Mouse (Mus musculus) thymus, postnatal 25 days (tissue): ENCODE results near the gene Rabep2.
"Not testable (repeated sequence)": the region's sequence is repeated elsewhere in the genome, so short reads cannot be mapped to it uniquely, and the experiment has no call there.

Experiments used
- DNase-seq: peaks from one replicate; pipeline ENCODE4 v3.0.0; 2022

Gene Rabep2

GRCm38 (mm10) chr7:126464836-126465235, 36.3 kb downstream of the Rabep2 start:
- DNase-seq, result no peak

- no peak for DNase-seq
Observed at GRCm38 (mm10) chr7:126465246-126466030, 36.9 kb downstream of the Rabep2 start.

- DNase-seq, result no peak
Observed at GRCm38 (mm10) chr7:126466116-126466515, 37.6 kb downstream of the Rabep2 start.

GRCm38 (mm10) chr7:126466707-126467106, 38.1 kb downstream of the Rabep2 start:
- no peak for DNase-seq

GRCm38 (mm10) chr7:126467271-126467670, 38.7 kb downstream of the Rabep2 start:
- peak; percentile 63 for DNase-seq

GRCm38 (mm10) chr7:126467834-126468627, 39.5 kb downstream of the Rabep2 start:
- no peak for DNase-seq

GRCm38 (mm10) chr7:126470077-126470476, 41.5 kb downstream of the Rabep2 start:
- DNase-seq, result peak; percentile 54

GRCm38 (mm10) chr7:126471361-126471760, 42.8 kb downstream of the Rabep2 start:
- DNase-seq, result no peak

GRCm38 (mm10) chr7:126471853-126472252, 43.3 kb downstream of the Rabep2 start:
- peak; percentile 41 for DNase-seq

- DNase-seq, result peak; percentile 77
Observed at GRCm38 (mm10) chr7:126472306-126472705, 43.7 kb downstream of the Rabep2 start.

GRCm38 (mm10) chr7:126472713-126473112, 44.2 kb downstream of the Rabep2 start:
- DNase-seq, result no peak

- DNase-seq, result no peak
Observed at GRCm38 (mm10) chr7:126473470-126474086, 45.0 kb downstream of the Rabep2 start.

GRCm38 (mm10) chr7:126474486-126474955, 46.0 kb downstream of the Rabep2 start:
- DNase-seq, result peak; percentile 55

- peak; percentile 92 for DNase-seq
Observed at GRCm38 (mm10) chr7:126474993-126475581, 46.5 kb downstream of the Rabep2 start, which contains the start of gene Sh2b1. Gene Sh2b1 (minus strand): TSS chr7:126475424.

GRCm38 (mm10) chr7:126481699-126482098, 53.1 kb downstream of the Rabep2 start:
- DNase-seq, result no peak

- DNase-seq, result peak; percentile 48
Observed at GRCm38 (mm10) chr7:126482392-126482871, 53.9 kb downstream of the Rabep2 start.

GRCm38 (mm10) chr7:126487052-126487483, 58.5 kb downstream of the Rabep2 start, which contains the start of gene Tufm:
Gene Tufm (plus strand): TSS chr7:126487361.
- DNase-seq, result peak; percentile 93

- DNase-seq, result not testable (repeated sequence)
Observed at GRCm38 (mm10) chr7:126487617-126488385, 59.2 kb downstream of the Rabep2 start.

GRCm38 (mm10) chr7:126491005-126491404, 62.4 kb downstream of the Rabep2 start:
- DNase-seq, result no peak

- no peak for DNase-seq
Observed at GRCm38 (mm10) chr7:126491973-126492372, 63.4 kb downstream of the Rabep2 start.

- DNase-seq, result no peak
Observed at GRCm38 (mm10) chr7:126494120-126494519, 65.6 kb downstream of the Rabep2 start.

GRCm38 (mm10) chr7:126496475-126496874, 67.9 kb downstream of the Rabep2 start:
- no peak for DNase-seq
